Mouse (Mus musculus) spleen, postnatal 0 days (tissue): ENCODE results near the gene Nrn1l. TPM values are rescaled to one million over a fixed set of nuclear protein-coding genes. Genes with fewer than 3 reads are reported as not detected.

Source experiments
- polyA plus RNA-seq: library from polyadenylated mRNA; unstranded; fragments of >200 nt; fragmentation: Nextera tagmentation; extraction: Ambion mirVana; gene quantifications from 2 replicates; pipeline ENCODE4 v1.2.1, GENCODE M21; 2015

The Nrn1l gene
- polyA plus RNA-seq: 0.46 TPM in 1 of 2 replicates, not detected in the other

GRCm38 (mm10) chr8:105893339-105893738, at the start of gene Nrn1l:
Gene Nrn1l, plus strand, starts transcription at chr8:105893567.

DNA sequence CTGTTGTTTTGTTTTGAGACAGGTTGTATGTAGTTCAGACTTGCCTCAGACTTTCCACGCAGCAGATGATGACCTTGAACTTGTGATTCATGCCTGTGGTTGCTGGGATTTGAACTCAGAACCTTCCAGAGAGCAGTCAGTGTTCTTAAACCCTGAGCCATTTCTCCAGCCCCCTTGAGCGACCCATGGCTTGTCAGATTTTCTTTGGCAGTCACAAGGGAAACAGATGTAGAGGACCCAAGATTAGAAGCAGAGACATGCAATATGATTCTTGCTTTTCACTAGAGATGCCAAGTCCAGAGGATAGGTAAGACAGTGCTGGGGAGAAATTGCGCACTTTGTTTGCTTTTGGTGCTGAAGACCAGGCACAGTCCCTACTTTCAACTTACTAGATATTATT, 40.2 kb upstream of the Nrn1l start, which contains the start of gene Cenpt:
TSS of gene Cenpt (minus strand) at position 101 of the 400 bp plus-strand sequence.

DNA sequence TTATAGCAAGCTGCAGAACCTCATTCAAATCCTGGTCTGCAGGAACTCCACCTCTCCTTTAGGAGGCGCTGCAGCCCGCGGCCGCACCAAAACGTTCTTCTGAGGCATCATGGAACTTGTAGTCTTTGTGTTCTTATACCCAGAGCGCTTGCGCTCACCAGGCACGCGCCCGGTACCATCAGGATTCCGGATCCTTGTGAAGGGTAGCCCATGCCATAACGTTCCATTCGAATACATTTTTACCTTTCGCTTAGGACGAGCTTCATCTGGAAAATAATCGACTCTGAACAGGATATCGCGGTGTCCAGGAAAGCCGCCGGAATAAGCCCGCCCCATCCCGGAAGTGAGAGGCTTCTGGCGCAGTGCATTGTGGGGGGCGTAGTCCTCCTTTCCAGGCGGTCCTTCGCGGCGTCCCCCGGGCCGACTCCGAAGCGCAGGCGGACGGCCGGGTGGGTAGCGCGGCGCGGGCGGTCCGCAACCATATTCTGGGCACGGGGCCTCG, 38.6 kb upstream of the Nrn1l start, which contains the start of gene Thap11:
TSS of gene Thap11 (plus strand) at position 418 of the 502 bp plus-strand sequence.

GRCm38 (mm10) chr8:105860143-105860981, 33.0 kb upstream of the Nrn1l start, which contains the start of gene Nutf2:
Gene Nutf2, plus strand, starts transcription at chr8:105860580.

DNA sequence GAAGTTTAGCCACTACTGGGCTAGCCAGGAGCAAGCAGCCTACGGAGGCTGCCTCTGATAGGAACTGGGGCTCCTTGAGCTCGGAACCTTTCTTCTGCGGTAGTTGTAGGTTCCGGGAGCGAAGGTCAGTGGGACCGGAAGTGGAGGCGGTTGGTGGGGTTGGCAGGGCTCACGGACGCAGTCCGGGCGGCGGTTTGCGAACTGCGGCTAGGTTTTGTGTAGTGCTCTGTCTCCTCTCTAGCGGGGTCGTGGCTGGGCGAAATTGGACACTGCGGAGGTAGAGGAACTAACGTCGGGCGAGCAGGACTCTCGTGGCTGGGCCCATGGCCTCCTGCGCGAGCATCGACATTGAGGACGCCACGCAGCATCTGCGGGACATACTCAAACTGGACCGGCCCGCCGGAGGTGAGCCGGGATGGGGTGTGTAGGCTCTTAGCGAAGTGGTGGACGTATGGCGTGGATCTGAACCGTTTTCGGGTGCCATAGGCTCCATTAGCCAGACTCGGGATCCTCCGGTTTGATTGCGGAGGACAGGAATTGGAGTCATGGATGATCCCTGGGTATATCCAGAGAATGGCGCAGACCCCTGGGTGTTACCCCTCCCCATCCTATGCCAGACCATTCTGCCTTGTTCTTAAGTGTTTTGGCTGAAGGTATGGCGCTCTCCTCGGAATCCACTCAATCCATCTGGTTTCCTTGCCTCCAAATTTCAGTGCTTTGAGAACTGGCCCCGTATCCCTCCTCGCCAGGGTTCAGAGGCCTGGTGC, 12.4 kb upstream of the Nrn1l start, which contains the start of gene Edc4:
TSS of gene Edc4 (plus strand) at position 128 of the 767 bp plus-strand sequence.

GRCm38 (mm10) chr8:105900180-105900940, 7.0 kb downstream of the Nrn1l start, which contains the start of gene Pskh1:
Gene Pskh1, plus strand, starts transcription at chr8:105900441.

DNA sequence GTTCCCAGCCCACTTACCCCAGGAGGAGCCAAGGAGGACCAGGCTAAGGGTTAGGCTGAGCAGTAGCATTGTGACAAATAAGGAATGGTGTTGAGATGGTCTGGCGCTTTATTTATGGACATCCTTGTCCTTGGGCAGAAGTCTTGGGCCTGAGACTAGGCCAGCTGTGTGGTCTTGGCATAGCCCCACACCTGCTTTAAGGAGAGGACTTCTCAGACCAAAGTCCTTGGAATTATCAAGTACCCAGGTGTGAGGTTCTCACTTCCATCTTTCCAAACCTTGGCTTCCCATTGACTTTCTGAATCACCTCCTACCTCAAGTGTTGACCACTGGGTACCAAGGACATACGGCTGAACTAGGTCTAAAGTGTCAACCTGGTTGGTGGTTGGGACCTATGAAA, 40.4 kb downstream of the Nrn1l start, which contains the start of gene Ctrl:
TSS of gene Ctrl (minus strand) at position 101 of the 400 bp plus-strand sequence.

DNA sequence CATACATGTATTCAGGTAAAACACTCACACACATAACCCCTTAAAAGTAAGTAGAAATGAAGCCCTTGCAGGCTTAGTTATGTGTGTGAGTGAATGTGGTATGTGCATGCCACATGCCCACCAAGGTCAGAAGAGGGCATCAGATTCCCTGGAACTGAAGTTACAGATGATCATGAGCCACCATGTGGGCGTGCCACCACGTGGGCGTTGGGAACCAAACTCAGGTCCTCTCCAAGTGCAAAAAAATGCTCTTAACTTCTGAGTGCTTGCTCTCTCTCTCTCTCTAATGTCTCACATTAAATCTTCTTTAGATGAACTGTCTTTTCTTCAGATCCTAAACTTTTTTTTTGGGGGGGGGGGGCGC, 44.9 kb downstream of the Nrn1l start, which contains the start of gene Psmb10:
TSS of gene Psmb10 (minus strand) at position 139 of the 364 bp plus-strand sequence.

GRCm38 (mm10) chr8:105943321-105943739, 50.0 kb downstream of the Nrn1l start, which contains the start of gene Lcat:
Gene Lcat, minus strand, starts transcription at chr8:105943382.

Other genes with a start within 250 kb of the Nrn1l start
- 1.6 and 2.0 TPM in 2 replicates for gene Carmil2, start 207.3 kb upstream of the Nrn1l start, polyA plus RNA-seq
- gene Acd, start 192.5 kb upstream of the Nrn1l start, polyA plus RNA-seq: 37.3 and 37.4 TPM in 2 replicates
- 10.8 and 12.9 TPM in 2 replicates for gene Pard6a, start 192.4 kb upstream of the Nrn1l start, polyA plus RNA-seq
- gene 4933405L10Rik, start 185.9 kb upstream of the Nrn1l start, polyA plus RNA-seq: not detected in 2 replicates
- 8.8 and 9.2 TPM in 2 replicates for gene Enkd1, start 185.4 kb upstream of the Nrn1l start, polyA plus RNA-seq
- 3.8 and 4.0 TPM in 2 replicates for gene Gfod2, start 134.9 kb upstream of the Nrn1l start, polyA plus RNA-seq
- gene Ranbp10, start 66.2 kb upstream of the Nrn1l start, polyA plus RNA-seq: 43.9 and 49.2 TPM in 2 replicates
- gene Tsnaxip1, start 65.8 kb upstream of the Nrn1l start, polyA plus RNA-seq: 0.22 and 0.23 TPM in 2 replicates
- 21.0 and 21.1 TPM in 2 replicates for gene Cenpt, start 40.3 kb upstream of the Nrn1l start, polyA plus RNA-seq
- gene Thap11, start 38.4 kb upstream of the Nrn1l start, polyA plus RNA-seq: 33.8 and 34.9 TPM in 2 replicates
- gene Nutf2, start 33.0 kb upstream of the Nrn1l start, polyA plus RNA-seq: 125 and 144 TPM in 2 replicates
- 16.4 and 18.2 TPM in 2 replicates for gene Edc4, start 12.7 kb upstream of the Nrn1l start, polyA plus RNA-seq
- 12.7 and 15.0 TPM in 2 replicates for gene Pskh1, start 6.9 kb downstream of the Nrn1l start, polyA plus RNA-seq
- gene Ctrl, start 40.3 kb downstream of the Nrn1l start, polyA plus RNA-seq: 1.4 and 4.2 TPM in 2 replicates
- 77.1 and 84.1 TPM in 2 replicates for gene Psmb10, start 44.9 kb downstream of the Nrn1l start, polyA plus RNA-seq
- gene Lcat, start 49.8 kb downstream of the Nrn1l start, polyA plus RNA-seq: 0.82 and 1.0 TPM in 2 replicates
- 12.0 and 12.9 TPM in 2 replicates for gene Slc12a4, start 72.5 kb downstream of the Nrn1l start, polyA plus RNA-seq
- not detected in 2 replicates for gene Dpep3, start 85.9 kb downstream of the Nrn1l start, polyA plus RNA-seq
- 14.1 and 14.8 TPM in 2 replicates for gene Dus2, start 97.8 kb downstream of the Nrn1l start, polyA plus RNA-seq
- gene Dpep2nb, start 112.4 kb downstream of the Nrn1l start, polyA plus RNA-seq: not detected in 2 replicates
- 9.3 and 9.8 TPM in 2 replicates for gene Ddx28, start 118.3 kb downstream of the Nrn1l start, polyA plus RNA-seq
- gene Nfatc3, start 165.3 kb downstream of the Nrn1l start, polyA plus RNA-seq: 6.7 and 6.9 TPM in 2 replicates
- 0.51 and 0.56 TPM in 2 replicates for gene Esrp2, start 243.4 kb downstream of the Nrn1l start, polyA plus RNA-seq